Mouse (Mus musculus) c-Kit-positive CD71-negative TER-119-negative erythroid progenitor cells, embryonic 14.5 days (primary cell): ENCODE results near the gene Golga4.

ENCODE experiments used
- DNase-seq: peaks from one replicate; pipeline ENCODE4 v3.0.0-alpha.2; 2013; ENCODE audit warnings: low read depth

Gene Golga4

GRCm38 (mm10) chr9:118489579-118490019 is 16.5 kb upstream of the Golga4 start:
- no peak for DNase-seq

- DNase-seq = no peak
These were observed 14.9 kb upstream of the Golga4 start for GRCm38 (mm10) chr9:118491195-118491594.

GRCm38 (mm10) chr9:118492932-118493698 is 13.0 kb upstream of the Golga4 start:
- no peak for DNase-seq

GRCm38 (mm10) chr9:118494106-118494505 is 12.0 kb upstream of the Golga4 start:
- DNase-seq = no peak

- DNase-seq = no peak
These were observed 10.1 kb upstream of the Golga4 start for GRCm38 (mm10) chr9:118495933-118496332.

GRCm38 (mm10) chr9:118496952-118497351 is 9.1 kb upstream of the Golga4 start:
- DNase-seq = no peak

- DNase-seq = no peak
These were observed 8.0 kb upstream of the Golga4 start for GRCm38 (mm10) chr9:118498061-118498460.

- DNase-seq = no peak
These were observed 5.1 kb upstream of the Golga4 start for GRCm38 (mm10) chr9:118500963-118501362.

GRCm38 (mm10) chr9:118504656-118505055 is 1.4 kb upstream of the Golga4 start:
- no peak for DNase-seq

- DNase-seq = no peak
These were observed 551 bp downstream of the Golga4 start for GRCm38 (mm10) chr9:118506404-118507231.

GRCm38 (mm10) chr9:118507552-118507951 is 1.5 kb downstream of the Golga4 start:
- DNase-seq = no peak

GRCm38 (mm10) chr9:118508601-118509000 is 2.5 kb downstream of the Golga4 start:
- DNase-seq = no peak

- no peak for DNase-seq
These were observed 5.0 kb downstream of the Golga4 start for GRCm38 (mm10) chr9:118510941-118511690.

GRCm38 (mm10) chr9:118512681-118513233 is 6.7 kb downstream of the Golga4 start:
- no peak for DNase-seq

- DNase-seq = no peak
These were observed 9.4 kb downstream of the Golga4 start for GRCm38 (mm10) chr9:118515476-118515875.

GRCm38 (mm10) chr9:118516162-118516561 is 10.1 kb downstream of the Golga4 start:
- DNase-seq = no peak

- DNase-seq = no peak
These were observed 11.6 kb downstream of the Golga4 start for GRCm38 (mm10) chr9:118517619-118518018.

GRCm38 (mm10) chr9:118519101-118519500 is 13.0 kb downstream of the Golga4 start:
- DNase-seq = no peak

GRCm38 (mm10) chr9:118520011-118520410 is 13.9 kb downstream of the Golga4 start:
- DNase-seq = no peak

GRCm38 (mm10) chr9:118520858-118521257 is 14.8 kb downstream of the Golga4 start:
- no peak for DNase-seq

GRCm38 (mm10) chr9:118521659-118522058 is 15.6 kb downstream of the Golga4 start:
- DNase-seq = no peak

- DNase-seq = no peak
These were observed 17.7 kb downstream of the Golga4 start for GRCm38 (mm10) chr9:118523738-118524137.
